Mouse (Mus musculus) stomach, embryonic 15.5 days (tissue): ENCODE data around the gene Kcnk18. TPM values are rescaled to one million over a fixed set of nuclear protein-coding genes. Genes with fewer than 3 reads are reported as not detected.
A peak's percentile ranks its signal among the peaks of the same experiment; 100 is the strongest.

Experiments used
- ATAC-seq: fragments of 200-750 bp; cut with Nextera tagmentation; 2 replicates; pipeline ENCODE4 v1.8.0; 2017; ENCODE audit warnings: low read depth, moderate number of reproducible peaks, moderate TSS enrichment; ENCODE audit not compliant: insufficient read depth, low FRiP score
- H3K27ac ChIP-seq: fragments of 300-500 bp; sonication (generic); 2 replicates; pipeline ENCODE4 v1.5.1; 2015; ENCODE audit warnings: mild to moderate bottlenecking, inconsistent platforms
- H3K27me3 ChIP-seq: fragments of 300-500 bp; sonication (generic); replicated peaks from 2 replicates; pipeline ENCODE4 v1.6.1; 2015; ENCODE audit warnings: inconsistent platforms
- H3K36me3 ChIP-seq: fragments of 300-500 bp; sonication (generic); 2 replicates; pipeline ENCODE4 v1.6.1; 2015; ENCODE audit warnings: inconsistent platforms
- H3K4me1 ChIP-seq: fragments of 300-500 bp; sonication (generic); 2 replicates; pipeline ENCODE4 v1.6.1; 2015; ENCODE audit warnings: inconsistent platforms
- H3K4me2 ChIP-seq: fragments of 300-500 bp; sonication (generic); 2 replicates; pipeline ENCODE4 v1.6.1; 2015; ENCODE audit warnings: mild to moderate bottlenecking, inconsistent platforms
- H3K4me3 ChIP-seq: fragments of 300-500 bp; sonication (generic); replicated peaks from 2 replicates; pipeline ENCODE4 v1.5.1; 2015; ENCODE audit warnings: inconsistent platforms
- H3K9ac ChIP-seq: fragments of 300-500 bp; sonication (generic); 2 replicates; pipeline ENCODE4 v1.6.1; 2015; ENCODE audit warnings: inconsistent platforms
- H3K9me3 ChIP-seq: fragments of 300-500 bp; sonication (generic); 2 replicates; pipeline ENCODE4 v1.6.1; 2016; ENCODE audit warnings: inconsistent platforms
- WGBS: fragments of 180-500 bp; shearing (Covaris S2); methylation state at CpG from one replicate; pipeline ENCODE4 v1.1.7; 2015; 5-methylcytosine and 5-hydroxymethylcytosine counted together
- polyA plus RNA-seq: library from polyadenylated mRNA; unstranded; fragments of >200 nt; fragmentation: Nextera tagmentation; extraction: Ambion mirVana; gene quantifications from 2 replicates; pipeline ENCODE4 v1.2.1, GENCODE M21; 2015

The Kcnk18 gene
- polyA plus RNA-seq, 1 experiment from 2014 or later = not detected

- 84% methylated on average over 18 of the region's 18 CpGs for WGBS
Measured at GRCm38 (mm10) chr19:59235001-59235400, 16.0 kb downstream of the Kcnk18 start.

GRCm38 (mm10) chr19:59236046-59236445 lies 17.0 kb downstream of the Kcnk18 start:
- Histone ChIP-seq H3K36me3 (no peaks in the 10 kb centered on the region), H3K4me3 (no peak overlapping the region), H3K9ac (no peak overlapping the region), H3K9me3 (no peaks in the 10 kb centered on the region), H3K4me1 (no peaks in the 10 kb centered on the region), H3K27ac (no peak overlapping the region), H3K4me2 (no peak overlapping the region), H3K27me3 (no peaks in the 10 kb centered on the region)
- no peak for ATAC-seq
- 77% methylated on average over 6 of the region's 6 CpGs for WGBS

More at GRCm38 (mm10) chr19:59235001-59235400, 16.0 kb downstream of the Kcnk18 start:
- no peaks in the 10 kb centered on the region for H3K4me1 ChIP-seq
- no peak overlapping the region for H3K4me2 ChIP-seq
- no peaks in the 10 kb centered on the region for H3K9me3 ChIP-seq
- no peak for ATAC-seq
- H3K27me3 ChIP-seq = no peaks in the 10 kb centered on the region
- no peaks in the 10 kb centered on the region for H3K36me3 ChIP-seq
- no peak overlapping the region for H3K4me3 ChIP-seq
- no peak overlapping the region for H3K27ac ChIP-seq
- H3K9ac ChIP-seq = no peak overlapping the region

GRCm38 (mm10) chr19:59238630-59239029 lies 19.6 kb downstream of the Kcnk18 start:
- H3K36me3 ChIP-seq = no peaks in the 10 kb centered on the region

GRCm38 (mm10) chr19:59239124-59239817 lies 20.3 kb downstream of the Kcnk18 start:
- no peak overlapping the region for H3K4me2 ChIP-seq
- no peaks in the 10 kb centered on the region for H3K9me3 ChIP-seq
- H3K4me3 ChIP-seq = no peak overlapping the region
- no peaks in the 10 kb centered on the region for H3K4me1 ChIP-seq
- ATAC-seq = peak; percentile 27
- H3K27me3 ChIP-seq = no peaks in the 10 kb centered on the region
- no peak overlapping the region for H3K9ac ChIP-seq
- no peak overlapping the region for H3K27ac ChIP-seq
- no peaks in the 10 kb centered on the region for H3K36me3 ChIP-seq
- 18% methylated on average over 17 of the region's 17 CpGs for WGBS

More at GRCm38 (mm10) chr19:59238630-59239029, 19.6 kb downstream of the Kcnk18 start:
- no peak overlapping the region for H3K4me2 ChIP-seq
- no peaks in the 10 kb centered on the region for H3K4me1 ChIP-seq
- H3K9me3 ChIP-seq = no peaks in the 10 kb centered on the region
- H3K4me3 ChIP-seq = no peak overlapping the region
- 69% methylated on average over 3 of the region's 3 CpGs for WGBS
- H3K9ac ChIP-seq = no peak overlapping the region
- no peak for ATAC-seq
- H3K27ac ChIP-seq = no peak overlapping the region
- no peaks in the 10 kb centered on the region for H3K27me3 ChIP-seq

- H3K9me3 ChIP-seq = no peaks in the 10 kb centered on the region
- WGBS = 78% methylated on average over 4 of the region's 4 CpGs
- H3K4me1 ChIP-seq = no peaks in the 10 kb centered on the region
- no peak overlapping the region for H3K9ac ChIP-seq
- H3K4me3 ChIP-seq = no peak overlapping the region
- H3K4me2 ChIP-seq = no peak overlapping the region
- no peak for ATAC-seq
- H3K36me3 ChIP-seq = no peaks in the 10 kb centered on the region
- H3K27ac ChIP-seq = no peak overlapping the region
- no peaks in the 10 kb centered on the region for H3K27me3 ChIP-seq
Measured at GRCm38 (mm10) chr19:59241987-59242386, 23.0 kb downstream of the Kcnk18 start.

GRCm38 (mm10) chr19:59243057-59243456 lies 24.0 kb downstream of the Kcnk18 start:
- H3K27ac ChIP-seq = no peak overlapping the region
- H3K4me2 ChIP-seq = no peak overlapping the region
- no peaks in the 10 kb centered on the region for H3K9me3 ChIP-seq
- no peak for ATAC-seq
- no peaks in the 10 kb centered on the region for H3K4me1 ChIP-seq
- no peak overlapping the region for H3K9ac ChIP-seq
- H3K4me3 ChIP-seq = no peak overlapping the region
- H3K36me3 ChIP-seq = no peaks in the 10 kb centered on the region
- H3K27me3 ChIP-seq = no peaks in the 10 kb centered on the region
- WGBS = 68% methylated on average over 2 of the region's 2 CpGs

GRCm38 (mm10) chr19:59248144-59248543 lies 29.1 kb downstream of the Kcnk18 start:
- H3K27me3 ChIP-seq = no peaks in the 10 kb centered on the region
- no peaks in the 10 kb centered on the region for H3K4me1 ChIP-seq
- H3K9ac ChIP-seq = no peak overlapping the region
- no peaks in the 10 kb centered on the region for H3K9me3 ChIP-seq
- WGBS = 83% methylated on average over 4 of the region's 4 CpGs
- no peak overlapping the region for H3K4me2 ChIP-seq
- no peaks in the 10 kb centered on the region for H3K36me3 ChIP-seq
- ATAC-seq = no peak
- H3K27ac ChIP-seq = no peak overlapping the region
- H3K4me3 ChIP-seq = no peak overlapping the region

- no peak overlapping the region for H3K4me3 ChIP-seq
- no peak overlapping the region for H3K27ac ChIP-seq
- H3K4me1 ChIP-seq = no peaks in the 10 kb centered on the region
- ATAC-seq = no peak
- H3K27me3 ChIP-seq = no peaks in the 10 kb centered on the region
- no peaks in the 10 kb centered on the region for H3K9me3 ChIP-seq
- 75% methylated on average over 11 of the region's 11 CpGs for WGBS
- no peak overlapping the region for H3K4me2 ChIP-seq
- no peak overlapping the region for H3K9ac ChIP-seq
- H3K36me3 ChIP-seq = no peaks in the 10 kb centered on the region
Measured at GRCm38 (mm10) chr19:59248553-59249286, 29.7 kb downstream of the Kcnk18 start.

- WGBS = 70% methylated on average over 2 of the region's 2 CpGs
- Histone ChIP-seq H3K27ac (no peak overlapping the region), H3K4me1 (no peaks in the 10 kb centered on the region), H3K4me3 (no peak overlapping the region), H3K36me3 (no peaks in the 10 kb centered on the region), H3K9me3 (0 out of 2 replicates have a peak, but pooled peaks cover 3% of the 10 kb centered on the region), H3K9ac (no peak overlapping the region), H3K27me3 (no peaks in the 10 kb centered on the region), H3K4me2 (no peak overlapping the region)
- ATAC-seq = no peak
Measured at GRCm38 (mm10) chr19:59252651-59253050, 33.6 kb downstream of the Kcnk18 start.

- Histone ChIP-seq H3K4me2 (no peak overlapping the region), H3K4me1 (peaks cover 10% of the 10 kb centered on the region), H3K27ac (no peak overlapping the region), H3K36me3 (no peaks in the 10 kb centered on the region), H3K9me3 (0 out of 2 replicates have a peak, but pooled peaks cover 3% of the 10 kb centered on the region), H3K27me3 (peaks cover 18% of the 10 kb centered on the region), H3K4me3 (no peak overlapping the region), H3K9ac (no peak overlapping the region)
- 43% methylated on average over 5 of the region's 5 CpGs for WGBS
- no peak for ATAC-seq
Measured at GRCm38 (mm10) chr19:59259633-59260032, 40.6 kb downstream of the Kcnk18 start.

- Histone ChIP-seq H3K4me2 (peak within 1 kb of the TSS; percentile 86), H3K4me3 (peak within 1 kb of the TSS; percentile 42), H3K4me1 (peaks cover 10% of the 10 kb centered on the region), H3K36me3 (no peaks in the 10 kb centered on the region), H3K27ac (no peak within 1 kb of the TSS), H3K9ac (no peak within 1 kb of the TSS; the same call in 1 of the 2 replicates), H3K9me3 (0 out of 2 replicates have a peak, but pooled peaks cover 3% of the 10 kb centered on the region), H3K27me3 (peaks cover 18% of the 10 kb centered on the region)
- WGBS = under 1% methylated on average over 55 of the region's 55 CpGs
- ATAC-seq = peak; percentile 71
Measured at GRCm38 (mm10) chr19:59260718-59261442, 41.9 kb downstream of the Kcnk18 start, which contains the start of gene Slc18a2. Gene Slc18a2, plus strand, starts transcription at chr19:59260896.
